Mouse (Mus musculus) heart, adult 2 months (tissue): ENCODE data around the gene Unc45a.

ENCODE experiments used
- CTCF ChIP-seq: fragments of 200-600 bp; IDR thresholded peaks from 2 replicates; pipeline ENCODE4 v1.8.1; 2022; ENCODE audit warnings: antibody characterized with exemption, mild to moderate bottlenecking, moderate library complexity
- EP300 ChIP-seq: fragments of 200-500 bp; IDR thresholded peaks from 2 replicates; pipeline ENCODE4 v1.6.1; 2011; ENCODE audit warnings: low read depth, low read length, control low read depth; ENCODE audit not compliant: insufficient read depth

DNA sequence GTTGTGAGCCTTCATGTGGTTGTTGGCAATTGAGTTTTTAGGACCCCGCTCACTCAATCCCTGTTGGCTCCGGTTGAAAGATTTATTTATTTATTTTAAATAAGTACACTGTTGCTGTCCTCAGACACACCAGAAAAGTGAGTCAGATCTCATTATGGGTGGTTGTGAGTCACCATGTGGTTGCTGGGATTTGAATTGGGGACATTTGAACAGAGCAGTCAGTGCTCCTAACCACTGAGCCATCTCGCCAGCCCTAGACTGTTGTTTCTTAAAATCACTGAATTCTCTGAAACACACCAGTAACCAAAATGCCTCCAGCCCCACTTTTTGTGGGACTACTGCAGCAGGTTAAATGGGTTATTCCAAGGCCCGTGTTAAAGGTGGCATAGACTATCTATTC is 42.1 kb downstream of the Unc45a start:
- no peak for TF ChIP-seq CTCF
- no peak for TF ChIP-seq EP300
